Mouse (Mus musculus) cerebellum, adult 9-10 months (tissue): ENCODE results near the gene P3h2.

Source experiments
- DNase-seq: peaks from one replicate; pipeline ENCODE4 v3.0.0; 2022

P3h2 gene

DNA sequence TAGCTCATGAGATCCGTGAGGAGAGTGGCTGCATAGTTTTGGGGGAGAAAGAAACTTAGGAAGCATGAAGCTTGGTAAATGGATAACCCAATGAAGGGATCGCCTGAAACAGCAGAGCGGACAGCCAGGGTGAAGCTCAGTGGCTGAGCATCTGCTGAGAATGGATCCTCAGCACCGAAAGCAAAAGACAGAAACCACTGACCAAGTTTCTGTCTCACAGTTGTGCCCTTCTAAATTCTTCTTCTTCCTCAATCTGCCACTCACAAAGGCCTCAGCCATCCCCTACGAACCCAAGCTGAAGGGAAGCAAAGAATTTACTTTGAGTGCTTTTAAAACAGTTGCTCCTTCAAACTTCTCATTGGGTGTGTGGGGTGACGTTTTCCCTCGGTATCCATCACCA, 134.3 kb downstream of the P3h2 start:
- no peak for DNase-seq

GRCm38 (mm10) chr16:25970720-25971119, 134.9 kb downstream of the P3h2 start:
- DNase-seq: no peak

DNA sequence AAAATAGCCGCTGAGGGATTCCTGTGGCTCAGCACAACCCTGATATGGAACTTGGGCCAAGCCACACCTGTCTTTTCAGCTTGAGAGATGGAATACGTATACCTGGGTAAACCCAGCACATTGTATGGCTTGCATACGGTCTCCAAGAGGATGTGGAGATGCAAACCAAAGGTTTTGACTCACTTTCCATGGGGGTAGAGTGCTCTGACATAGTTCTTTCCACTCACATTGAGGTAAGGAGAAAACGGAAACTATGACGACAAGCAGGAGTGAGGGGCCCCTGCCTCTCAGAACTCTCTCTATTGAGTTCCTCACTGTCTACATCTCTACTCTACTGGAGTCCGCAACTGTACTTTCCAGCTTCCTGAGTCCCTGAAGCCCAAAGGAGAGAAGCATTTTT, 135.4 kb downstream of the P3h2 start:
- DNase-seq: no peak

DNA sequence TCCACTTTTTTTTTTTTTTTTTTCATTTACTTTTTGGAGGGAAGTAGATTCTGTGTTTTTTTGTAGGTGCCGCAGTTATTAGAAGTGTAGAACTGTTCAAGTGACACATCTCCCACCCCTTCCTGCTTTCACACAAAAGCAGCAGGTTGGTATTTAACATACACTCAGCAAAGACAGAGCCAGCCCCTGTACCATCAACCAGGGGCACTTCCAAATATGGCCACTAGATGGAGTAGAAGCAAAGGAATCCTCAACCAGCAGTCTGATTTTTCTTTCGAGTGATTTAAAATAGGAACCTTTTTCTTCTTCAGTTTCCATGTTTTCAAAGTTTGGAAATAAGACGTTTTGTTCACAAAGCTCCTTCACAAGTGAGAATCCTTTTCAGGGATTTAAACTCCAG, 138.3 kb downstream of the P3h2 start:
- peak; percentile 46 for DNase-seq

GRCm38 (mm10) chr16:25963856-25964255, 141.7 kb downstream of the P3h2 start:
- DNase-seq: peak; percentile 43

DNA sequence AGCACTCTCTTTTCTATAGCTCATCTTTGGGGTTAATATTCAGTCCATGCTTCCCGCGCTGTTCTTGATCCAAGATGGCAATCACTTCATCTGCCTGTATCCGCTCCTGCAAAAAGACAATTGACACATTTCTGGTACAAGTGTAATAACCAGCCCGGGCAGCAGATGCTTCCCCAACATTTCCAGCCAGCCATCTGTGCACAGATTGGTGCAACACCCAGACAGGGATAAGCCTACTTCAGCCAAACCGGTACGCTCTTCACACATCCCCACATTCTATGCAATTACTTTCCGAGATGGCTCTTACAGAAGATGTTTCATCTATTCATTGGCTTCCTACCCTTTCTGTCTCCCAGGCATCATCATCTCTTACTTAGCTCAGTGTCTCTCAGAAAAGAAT, 145.2 kb downstream of the P3h2 start:
- DNase-seq: no peak

- DNase-seq: no peak
Observed at GRCm38 (mm10) chr16:25959929-25960328, 145.7 kb downstream of the P3h2 start.

DNA sequence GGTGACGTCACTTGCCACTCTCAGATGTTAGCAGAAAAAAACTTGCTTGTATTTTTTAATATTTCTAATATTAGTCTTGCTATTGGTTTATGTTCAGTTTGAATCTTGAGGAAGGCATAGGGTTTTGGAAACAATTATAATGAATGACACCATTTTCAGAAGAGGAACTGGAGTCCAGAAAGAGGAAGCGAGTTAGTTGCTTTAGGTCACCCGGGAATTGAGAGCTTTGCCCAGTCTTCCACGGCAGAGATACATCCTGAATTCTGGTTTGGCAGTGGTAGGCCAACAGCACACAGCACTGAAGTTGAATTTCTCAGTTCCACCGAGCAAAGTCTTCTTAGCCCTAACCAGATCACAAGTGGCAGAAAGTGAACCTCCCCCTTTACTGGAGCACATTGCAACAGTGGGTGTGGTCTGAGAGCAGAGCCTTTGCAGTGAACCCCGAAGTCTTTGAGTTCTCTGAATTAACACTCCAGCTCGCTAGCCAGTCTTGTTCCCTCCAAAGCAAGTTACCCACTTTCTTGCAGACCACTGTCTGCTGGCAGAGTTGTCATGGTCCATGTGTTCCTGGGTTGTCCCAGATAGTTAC, 146.8 kb downstream of the P3h2 start:
- no peak for DNase-seq

DNA sequence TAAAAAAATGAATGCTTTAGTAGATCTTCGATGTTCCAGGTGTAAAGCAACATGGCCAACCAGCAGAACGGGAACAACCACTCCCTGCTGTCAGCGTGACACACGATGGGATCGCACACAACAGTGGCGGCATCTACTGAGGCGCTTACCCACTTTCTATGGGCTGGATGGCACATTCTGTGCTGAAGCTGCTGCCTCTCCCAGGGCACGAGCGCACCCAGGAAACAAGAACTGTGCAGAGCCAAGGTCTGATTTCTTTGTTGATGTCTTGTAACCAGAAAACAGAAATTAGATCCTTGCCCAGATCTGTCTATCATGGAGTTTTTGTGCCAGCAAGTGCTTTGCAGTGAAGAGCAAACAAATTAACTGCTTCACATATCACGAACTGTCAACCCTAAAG, 147.4 kb downstream of the P3h2 start:
- DNase-seq: no peak

- DNase-seq: no peak
Observed at GRCm38 (mm10) chr16:25956831-25957230, 148.8 kb downstream of the P3h2 start.

DNA sequence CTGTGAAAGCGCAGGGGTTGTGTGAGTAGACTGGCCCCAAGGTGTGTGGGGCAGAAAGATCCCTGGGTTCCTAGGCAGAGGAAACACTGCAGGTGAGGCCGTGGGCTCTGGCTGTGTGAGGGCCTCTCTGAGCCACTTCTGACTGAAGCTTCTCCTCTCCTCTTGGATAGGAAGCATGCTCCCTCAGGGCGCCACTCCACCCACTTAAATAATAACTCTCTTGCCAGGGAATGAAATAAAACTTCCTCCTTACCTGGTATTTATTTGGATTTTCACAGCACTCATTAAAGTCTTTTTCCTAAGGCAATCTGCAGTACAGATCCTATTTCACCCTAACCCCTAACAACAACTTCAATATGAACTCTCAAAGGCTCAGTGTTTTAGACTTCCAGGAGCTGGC, 151.0 kb downstream of the P3h2 start:
- no peak for DNase-seq

DNA sequence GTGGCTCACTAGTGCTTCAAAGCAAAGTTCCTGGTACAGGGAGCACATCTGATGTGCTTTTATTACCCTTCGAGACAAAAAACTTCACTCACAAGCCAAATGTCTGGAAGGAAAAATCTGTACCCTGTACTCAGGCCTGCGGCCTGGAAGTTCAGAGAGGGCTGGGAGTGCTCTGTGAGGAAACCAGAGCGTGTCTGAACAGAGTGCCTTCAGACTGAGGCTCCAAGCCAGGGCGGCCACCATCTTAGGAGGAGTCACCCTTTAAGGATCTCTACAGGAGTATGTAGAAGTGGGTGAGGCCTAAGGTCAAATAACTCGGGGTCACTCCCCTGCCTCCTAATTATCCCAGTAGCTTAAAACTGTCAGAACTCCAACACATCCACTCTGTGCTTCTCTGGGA, 152.2 kb downstream of the P3h2 start:
- no peak for DNase-seq

- DNase-seq: no peak
Observed at GRCm38 (mm10) chr16:25952005-25952404, 153.6 kb downstream of the P3h2 start.

DNA sequence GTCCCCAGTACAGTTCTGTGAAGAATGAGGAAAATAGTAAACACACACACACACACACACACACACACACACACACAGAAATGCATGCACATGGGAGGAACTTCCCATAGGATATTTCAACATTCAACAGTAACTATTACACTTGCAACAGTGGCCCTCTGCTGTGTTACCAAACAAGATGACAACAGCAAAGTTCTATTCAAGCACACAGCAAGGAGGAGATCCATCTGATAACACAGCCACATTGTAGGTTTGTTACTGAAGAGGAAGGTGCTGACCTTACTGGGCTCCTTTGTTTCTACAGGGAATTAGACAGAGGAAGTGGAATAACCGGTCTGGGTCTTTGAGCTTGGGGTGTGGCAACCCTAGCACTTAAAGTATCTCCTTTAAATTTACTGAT, 157.5 kb downstream of the P3h2 start:
- DNase-seq: no peak

- peak; percentile 38 for DNase-seq
Observed at GRCm38 (mm10) chr16:25945151-25945955, 160.2 kb downstream of the P3h2 start.

- no peak for DNase-seq
Observed at GRCm38 (mm10) chr16:25942261-25942660, 163.3 kb downstream of the P3h2 start.

GRCm38 (mm10) chr16:25934181-25934580, 171.4 kb downstream of the P3h2 start:
- DNase-seq: no peak

DNA sequence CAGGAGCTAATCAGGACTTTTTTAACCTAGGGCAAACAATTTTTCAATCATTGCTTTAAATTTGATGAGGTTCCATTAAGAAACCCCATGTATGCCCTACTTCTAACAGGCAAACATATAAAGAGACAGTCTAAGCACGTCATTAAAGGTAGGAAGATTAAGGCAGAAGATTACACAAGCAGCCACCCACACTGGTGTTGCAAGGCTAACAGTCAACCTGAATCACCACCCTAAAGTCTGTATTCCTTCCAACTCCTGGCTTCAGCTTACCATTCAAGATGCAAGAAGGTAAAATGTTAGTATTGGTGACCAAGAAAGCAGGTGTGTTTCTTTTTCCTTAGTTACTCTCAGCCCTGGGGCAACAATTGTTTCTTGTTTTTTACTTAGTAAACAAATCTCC, 193.4 kb downstream of the P3h2 start:
- no peak for DNase-seq
